Mouse (Mus musculus) kidney, embryonic 16.5 days (tissue): ENCODE results near the gene Mthfd1l. TPM values are rescaled to one million over a fixed set of nuclear protein-coding genes. Genes with fewer than 3 reads are reported as not detected.

Experiments used
- ATAC-seq: fragments of 200-750 bp; cut with Nextera tagmentation; 2 replicates; pipeline ENCODE4 v1.8.0; 2017; ENCODE audit warnings: moderate TSS enrichment; ENCODE audit not compliant: low FRiP score, low TSS enrichment
- H3K27ac ChIP-seq: fragments of 300-500 bp; sonication (generic); 2 replicates; pipeline ENCODE4 v1.5.1; 2014; ENCODE audit warnings: low read length
- H3K27me3 ChIP-seq: fragments of 300-500 bp; sonication (generic); 2 replicates; pipeline ENCODE4 v1.6.1; 2014; ENCODE audit warnings: low read length, control low read depth, mixed read lengths; ENCODE audit not compliant: insufficient read depth
- H3K36me3 ChIP-seq: fragments of 300-500 bp; sonication (generic); 2 replicates; pipeline ENCODE4 v1.6.1; 2014; ENCODE audit warnings: low read length, control low read depth, mixed read lengths; ENCODE audit not compliant: insufficient read depth
- H3K4me1 ChIP-seq: fragments of 300-500 bp; sonication (generic); 2 replicates; pipeline ENCODE4 v1.6.1; 2014; ENCODE audit warnings: low read length, control low read depth, mixed read lengths; ENCODE audit not compliant: insufficient read depth
- H3K4me2 ChIP-seq: fragments of 300-500 bp; sonication (generic); replicated peaks from 2 replicates; pipeline ENCODE4 v1.6.1; 2014; ENCODE audit warnings: low read depth, low read length
- H3K4me3 ChIP-seq: fragments of 300-500 bp; sonication (generic); 2 replicates; pipeline ENCODE4 v1.5.1; 2014; ENCODE audit warnings: mild to moderate bottlenecking, low read length
- H3K9ac ChIP-seq: fragments of 300-500 bp; sonication (generic); replicated peaks from 2 replicates; pipeline ENCODE4 v1.6.1; 2014; ENCODE audit warnings: low read length
- H3K9me3 ChIP-seq: fragments of 300-500 bp; sonication (generic); 2 replicates; pipeline ENCODE4 v1.6.1; 2016; ENCODE audit warnings: low read length, control low read depth
- WGBS: fragments of 180-500 bp; shearing (Covaris S2); extraction: QIAGEN DNeasy Blood & Tissue Kit; methylation state at CpG from one replicate; pipeline ENCODE4 v1.1.7; 2014; 5-methylcytosine and 5-hydroxymethylcytosine counted together
- polyA plus RNA-seq: library from polyadenylated mRNA; unstranded; fragments of >200 nt; fragmentation: Nextera tagmentation; extraction: Ambion mirVana; gene quantifications from 2 replicates; pipeline ENCODE4 v1.2.1, GENCODE M21; 2015

The Mthfd1l gene
- polyA plus RNA-seq = 16.7 and 18.0 TPM in 2 replicates

DNA sequence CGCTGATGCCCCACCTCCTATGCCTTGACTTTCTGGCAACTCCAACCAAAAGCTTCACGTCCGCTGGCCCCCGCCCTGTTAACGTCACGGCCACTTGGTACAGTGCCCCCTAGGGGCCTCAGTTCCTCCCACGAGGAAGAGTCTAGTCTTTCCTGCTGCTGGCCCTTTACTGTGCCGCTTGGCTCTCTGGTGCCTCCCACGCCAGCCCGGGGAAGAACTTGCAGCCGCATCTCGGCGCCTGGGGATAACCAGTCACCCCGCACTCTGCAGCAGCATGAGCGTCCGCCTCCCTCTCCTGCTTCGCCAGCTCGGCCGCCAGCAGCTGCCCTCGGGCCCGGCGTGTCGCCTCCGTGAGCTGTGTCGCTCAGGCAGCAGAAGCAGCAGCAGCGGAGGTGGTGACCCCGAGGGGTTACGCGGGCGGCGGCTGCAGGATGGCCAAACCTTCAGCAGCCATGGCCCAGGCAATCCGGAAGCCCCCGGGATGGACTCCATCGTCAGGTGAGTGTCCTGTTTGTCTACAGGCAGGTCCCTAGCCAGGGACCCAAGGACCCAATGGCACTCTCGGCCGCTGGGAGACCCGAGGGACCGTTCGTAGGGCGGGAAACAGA, at the start of gene Mthfd1l:
Mthfd1l (plus strand) TSS at position 138 of the 608 bp plus-strand sequence.
- Histone ChIP-seq H3K27ac (peak within 1 kb of the TSS; percentile 96), H3K9ac (peak within 1 kb of the TSS; percentile 87), H3K36me3 (no peaks in the 10 kb centered on the region), H3K9me3 (no peaks in the 10 kb centered on the region), H3K4me1 (peaks cover 43% of the 10 kb centered on the region), H3K4me3 (peak within 1 kb of the TSS; percentile 79), H3K27me3 (no peaks in the 10 kb centered on the region), H3K4me2 (peak within 1 kb of the TSS; percentile 96)
- peak; percentile 75 for ATAC-seq
- WGBS = under 1% methylated on average over 40 of the region's 40 CpGs

DNA sequence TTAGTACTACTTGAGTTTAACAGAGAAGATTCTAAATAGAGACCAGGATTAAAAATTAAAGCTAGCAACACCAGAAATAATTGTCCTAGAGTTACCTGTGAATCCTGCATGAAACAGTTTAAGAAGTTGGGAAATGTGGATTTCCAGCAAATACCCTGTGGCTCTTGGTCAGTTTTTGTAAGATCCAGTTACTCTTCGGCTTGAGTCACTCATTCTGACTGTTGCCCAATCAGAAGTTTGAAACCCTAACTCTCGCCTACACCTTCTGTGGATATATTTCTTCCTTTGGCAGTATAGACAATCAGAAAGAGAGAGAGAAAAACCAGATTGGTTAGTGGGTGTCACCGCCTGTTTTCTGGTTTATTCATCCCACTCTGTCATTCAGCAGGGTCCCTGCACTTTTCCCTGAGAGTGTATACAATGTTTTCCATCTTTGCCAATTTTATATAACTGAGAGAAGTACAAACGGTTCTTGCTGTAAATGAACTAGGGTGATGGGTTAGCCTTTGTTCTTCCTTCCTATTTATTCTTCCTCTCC, 44.8 kb upstream of the Mthfd1l start:
- Histone ChIP-seq H3K4me1 (no peaks in the 10 kb centered on the region), H3K4me2 (no peak overlapping the region), H3K27ac (no peak overlapping the region), H3K9ac (no peak overlapping the region), H3K36me3 (peaks cover 4% of the 10 kb centered on the region; the same call in 1 of the 2 replicates), H3K4me3 (no peak overlapping the region), H3K27me3 (no peaks in the 10 kb centered on the region), H3K9me3 (no peaks in the 10 kb centered on the region)
- 68% methylated on average over 4 of the region's 4 CpGs for WGBS
- no peak for ATAC-seq

DNA sequence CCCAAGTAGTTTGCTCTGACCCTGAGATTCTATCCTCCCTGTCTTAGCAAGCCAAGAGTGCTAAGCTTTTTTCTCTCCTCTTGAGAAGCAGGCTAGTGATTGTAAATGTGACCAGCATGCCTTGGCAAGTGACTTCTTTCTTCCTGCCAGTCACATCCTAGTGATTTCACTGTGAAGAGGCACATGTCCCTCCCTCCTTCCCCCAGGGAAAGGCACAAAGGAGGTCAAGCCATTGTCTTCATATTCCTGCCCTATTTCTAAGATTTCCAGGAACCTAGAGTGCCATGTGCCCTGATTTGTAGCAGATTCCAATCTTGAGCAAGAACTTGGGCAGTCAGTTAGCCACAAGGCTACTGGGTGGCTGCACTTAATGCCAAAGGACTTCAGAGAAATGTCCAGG, 41.1 kb upstream of the Mthfd1l start:
- Histone ChIP-seq H3K4me3 (no peak overlapping the region), H3K9me3 (no peaks in the 10 kb centered on the region), H3K4me1 (no peaks in the 10 kb centered on the region), H3K9ac (no peak overlapping the region), H3K27me3 (no peaks in the 10 kb centered on the region), H3K36me3 (peaks cover 4% of the 10 kb centered on the region; the same call in 1 of the 2 replicates), H3K4me2 (no peak overlapping the region), H3K27ac (no peak overlapping the region)
- no peak for ATAC-seq

DNA sequence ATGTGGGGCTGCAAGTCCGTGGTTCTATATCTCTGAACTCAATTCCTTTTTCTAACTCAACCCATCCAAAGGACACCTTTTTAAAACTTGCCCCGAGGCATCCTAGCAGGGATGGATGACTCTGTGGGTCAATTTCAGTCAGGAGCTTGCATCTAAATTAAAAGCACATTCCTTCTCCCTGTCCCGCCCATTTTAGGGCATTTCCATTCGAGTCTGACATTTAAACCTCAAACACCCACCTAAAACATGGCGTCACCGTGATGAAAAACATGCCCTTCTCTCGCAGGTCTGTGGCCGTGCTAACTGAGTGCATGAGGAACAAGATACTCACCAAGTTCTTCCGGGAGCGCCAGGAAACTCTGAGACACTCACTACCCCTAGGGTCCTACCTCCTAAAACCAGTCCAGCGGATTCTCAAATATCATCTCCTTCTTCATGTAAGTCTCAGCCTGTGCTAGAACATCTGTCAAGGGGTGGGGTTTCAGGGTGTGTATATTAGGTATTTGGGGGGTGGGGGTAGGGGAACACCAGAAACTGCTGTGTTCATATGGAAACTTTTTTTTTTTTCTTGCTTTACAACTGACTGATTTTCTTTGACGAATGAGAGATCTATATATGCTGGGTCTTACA, 39.5 kb upstream of the Mthfd1l start:
- no peak for ATAC-seq
- H3K27ac ChIP-seq = no peak overlapping the region
- no peaks in the 10 kb centered on the region for H3K27me3 ChIP-seq
- no peak overlapping the region for H3K4me2 ChIP-seq
- peaks cover 4% of the 10 kb centered on the region; the same call in 1 of the 2 replicates for H3K36me3 ChIP-seq
- no peak overlapping the region for H3K9ac ChIP-seq
- WGBS = 67% methylated on average over 12 of the region's 12 CpGs
- no peaks in the 10 kb centered on the region for H3K4me1 ChIP-seq
- H3K9me3 ChIP-seq = no peaks in the 10 kb centered on the region
- no peak overlapping the region for H3K4me3 ChIP-seq

DNA sequence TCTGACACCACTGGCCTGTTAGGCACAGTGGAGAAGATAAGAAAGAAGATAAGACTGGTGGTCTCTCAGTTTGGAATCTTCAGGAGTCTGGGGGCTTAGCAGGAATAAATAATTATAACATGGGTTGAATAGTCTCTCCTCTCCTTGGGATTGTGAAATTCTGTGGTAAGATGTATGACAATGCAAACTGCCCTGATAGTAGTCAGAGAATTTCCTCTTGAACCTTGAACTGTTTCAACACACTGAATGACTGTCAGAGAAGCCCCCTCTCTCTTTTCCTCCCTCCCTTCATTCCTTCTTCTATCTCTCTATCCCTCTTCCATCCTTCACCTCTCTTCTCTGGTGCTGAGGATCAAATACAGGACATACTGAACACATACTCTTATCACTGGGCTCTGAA, 36.1 kb upstream of the Mthfd1l start:
- H3K36me3 ChIP-seq = peaks cover 12% of the 10 kb centered on the region
- no peak for ATAC-seq
- H3K4me2 ChIP-seq = no peak overlapping the region
- no peak overlapping the region for H3K27ac ChIP-seq
- no peak overlapping the region for H3K4me3 ChIP-seq
- H3K4me1 ChIP-seq = peaks cover 14% of the 10 kb centered on the region
- no peaks in the 10 kb centered on the region for H3K9me3 ChIP-seq
- H3K27me3 ChIP-seq = no peaks in the 10 kb centered on the region
- H3K9ac ChIP-seq = no peak overlapping the region

DNA sequence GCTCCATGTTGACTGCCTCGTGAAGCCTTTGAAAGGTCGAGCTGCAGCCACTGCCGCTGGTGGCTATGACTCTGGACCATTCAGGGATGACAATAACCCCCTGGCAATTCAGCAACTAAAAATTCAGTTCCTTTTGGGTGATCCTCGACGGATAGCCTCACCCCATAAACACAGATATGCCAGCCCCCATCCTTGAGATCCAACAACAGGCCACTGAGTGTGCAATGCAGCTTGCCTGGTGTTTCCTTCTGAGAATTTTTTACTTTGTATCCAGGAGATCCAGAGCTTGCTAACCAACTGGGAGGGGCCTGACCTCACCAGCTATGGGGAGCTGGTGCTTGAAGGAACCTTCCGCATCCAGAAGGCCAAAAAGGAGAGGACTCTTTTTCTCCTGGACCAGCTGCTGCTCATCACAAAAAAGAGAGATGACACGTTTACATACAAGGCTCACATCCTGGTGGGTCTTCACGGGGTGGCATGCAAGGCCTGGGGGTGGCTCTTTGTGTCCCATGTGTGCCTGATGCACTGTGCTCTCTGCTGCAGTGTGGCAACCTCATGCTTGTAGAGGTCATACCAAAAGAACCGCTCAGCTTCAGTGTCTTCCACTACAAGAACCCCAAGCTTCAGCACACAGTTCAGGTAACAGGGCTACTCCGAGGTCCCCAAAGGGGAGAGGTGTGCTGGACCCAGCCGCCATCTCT, 32.9 kb upstream of the Mthfd1l start:
- Histone ChIP-seq H3K4me2 (no peak overlapping the region), H3K4me1 (peaks cover 16% of the 10 kb centered on the region), H3K27me3 (no peaks in the 10 kb centered on the region), H3K9me3 (no peaks in the 10 kb centered on the region), H3K36me3 (peaks cover 12% of the 10 kb centered on the region), H3K4me3 (no peak overlapping the region), H3K9ac (no peak overlapping the region), H3K27ac (peak overlapping the region; percentile 65; the same call in 1 of the 2 replicates)
- no peak for ATAC-seq
- WGBS = 85% methylated on average over 11 of the region's 11 CpGs

DNA sequence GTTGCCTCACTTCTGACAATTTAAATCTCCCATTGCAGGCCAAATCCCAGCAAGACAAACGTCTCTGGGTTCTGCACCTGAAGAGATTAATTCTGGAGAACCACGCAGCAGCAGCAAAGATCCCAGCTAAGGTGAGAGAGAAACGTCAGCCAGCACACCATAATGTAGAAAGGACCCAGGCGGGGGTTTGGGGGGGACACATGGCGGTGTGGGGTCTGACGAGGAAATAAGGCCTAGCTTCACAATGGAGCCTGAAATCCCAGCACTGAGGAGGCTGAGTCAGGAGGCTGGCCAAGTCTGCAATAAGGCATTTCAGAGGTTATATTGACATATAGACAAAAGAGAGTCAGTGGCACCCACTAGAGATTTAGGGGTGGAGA, 32.3 kb upstream of the Mthfd1l start:
- WGBS = 89% methylated on average over 6 of the region's 6 CpGs
- no peak overlapping the region for H3K4me3 ChIP-seq
- H3K9ac ChIP-seq = no peak overlapping the region
- peaks cover 16% of the 10 kb centered on the region for H3K4me1 ChIP-seq
- no peak overlapping the region for H3K4me2 ChIP-seq
- peaks cover 12% of the 10 kb centered on the region for H3K36me3 ChIP-seq
- peak overlapping the region; percentile 65 for H3K27ac ChIP-seq
- no peak for ATAC-seq
- H3K9me3 ChIP-seq = no peaks in the 10 kb centered on the region
- no peaks in the 10 kb centered on the region for H3K27me3 ChIP-seq

DNA sequence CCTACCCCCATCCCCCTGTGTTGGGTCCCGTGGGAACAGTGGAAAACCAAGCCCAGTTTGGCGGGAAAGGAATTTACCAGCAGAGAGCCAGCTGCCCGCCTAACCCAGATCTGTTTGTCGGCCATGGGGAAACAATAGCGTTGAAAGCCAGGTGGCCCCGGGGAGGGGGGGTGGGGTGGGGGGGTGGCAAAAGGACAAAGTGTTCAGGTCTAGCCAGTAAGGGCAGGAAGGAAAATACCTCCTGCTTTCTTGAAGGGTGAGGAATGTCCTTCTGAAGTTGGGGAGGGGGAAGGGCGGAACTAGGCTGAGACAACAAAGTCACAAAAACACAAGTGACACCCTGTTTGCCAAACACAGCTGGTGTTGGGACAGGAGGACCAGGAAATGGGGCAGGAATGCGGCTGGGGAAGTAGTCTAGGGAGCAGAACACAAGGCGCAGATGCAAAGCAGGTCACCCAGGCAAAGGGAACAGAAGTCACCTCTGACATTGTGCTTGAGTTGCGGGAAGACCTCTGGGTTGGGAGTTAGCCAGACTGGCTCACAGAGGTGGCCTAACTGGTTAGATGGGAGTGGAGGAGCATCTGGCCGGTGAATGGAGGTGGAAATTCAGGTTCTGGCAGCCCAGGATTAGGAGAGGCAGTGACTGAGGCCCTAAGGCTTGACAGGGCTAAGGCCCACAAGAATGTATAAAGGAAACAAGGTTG, 31.7 kb upstream of the Mthfd1l start:
- H3K27ac ChIP-seq = peak overlapping the region; percentile 65
- H3K27me3 ChIP-seq = no peaks in the 10 kb centered on the region
- H3K4me1 ChIP-seq = peaks cover 16% of the 10 kb centered on the region
- H3K9ac ChIP-seq = no peak overlapping the region
- H3K4me3 ChIP-seq = no peak overlapping the region
- peak; percentile 69 for ATAC-seq
- peaks cover 12% of the 10 kb centered on the region for H3K36me3 ChIP-seq
- H3K9me3 ChIP-seq = no peaks in the 10 kb centered on the region
- 30% methylated on average over 11 of the region's 11 CpGs for WGBS
- no peak overlapping the region for H3K4me2 ChIP-seq

DNA sequence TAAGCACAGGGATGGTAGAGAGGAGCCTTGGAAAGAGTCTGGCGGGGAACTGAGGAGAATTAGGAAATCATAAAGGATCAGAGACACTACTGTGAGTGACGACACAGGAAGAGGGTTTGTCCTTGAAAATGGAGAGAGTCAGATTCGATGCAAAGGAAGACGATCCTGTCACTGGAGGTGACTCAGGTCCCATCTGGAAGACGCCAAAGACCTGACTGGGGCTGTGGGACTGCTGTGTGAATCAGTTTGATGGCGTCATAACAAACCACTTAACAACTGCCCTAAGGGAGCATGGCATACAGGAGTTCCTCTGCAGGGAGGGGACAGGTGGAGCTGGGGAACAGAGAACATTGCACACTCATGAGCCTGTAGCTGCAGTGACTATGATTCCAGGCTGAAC, 30.6 kb upstream of the Mthfd1l start:
- H3K36me3 ChIP-seq = peaks cover 18% of the 10 kb centered on the region
- H3K27ac ChIP-seq = no peak overlapping the region
- no peak for ATAC-seq
- WGBS = 60% methylated on average over 6 of the region's 6 CpGs
- H3K4me2 ChIP-seq = no peak overlapping the region
- no peaks in the 10 kb centered on the region for H3K27me3 ChIP-seq
- no peaks in the 10 kb centered on the region for H3K9me3 ChIP-seq
- peaks cover 16% of the 10 kb centered on the region for H3K4me1 ChIP-seq
- no peak overlapping the region for H3K9ac ChIP-seq
- H3K4me3 ChIP-seq = no peak overlapping the region
